Mouse (Mus musculus): ENCODE results near the gene Plekhh3.
"Not testable (repeated sequence)": the region's sequence is repeated elsewhere in the genome, so short reads cannot be mapped to it uniquely, and the experiment has no call there.

The Plekhh3 gene

DNA sequence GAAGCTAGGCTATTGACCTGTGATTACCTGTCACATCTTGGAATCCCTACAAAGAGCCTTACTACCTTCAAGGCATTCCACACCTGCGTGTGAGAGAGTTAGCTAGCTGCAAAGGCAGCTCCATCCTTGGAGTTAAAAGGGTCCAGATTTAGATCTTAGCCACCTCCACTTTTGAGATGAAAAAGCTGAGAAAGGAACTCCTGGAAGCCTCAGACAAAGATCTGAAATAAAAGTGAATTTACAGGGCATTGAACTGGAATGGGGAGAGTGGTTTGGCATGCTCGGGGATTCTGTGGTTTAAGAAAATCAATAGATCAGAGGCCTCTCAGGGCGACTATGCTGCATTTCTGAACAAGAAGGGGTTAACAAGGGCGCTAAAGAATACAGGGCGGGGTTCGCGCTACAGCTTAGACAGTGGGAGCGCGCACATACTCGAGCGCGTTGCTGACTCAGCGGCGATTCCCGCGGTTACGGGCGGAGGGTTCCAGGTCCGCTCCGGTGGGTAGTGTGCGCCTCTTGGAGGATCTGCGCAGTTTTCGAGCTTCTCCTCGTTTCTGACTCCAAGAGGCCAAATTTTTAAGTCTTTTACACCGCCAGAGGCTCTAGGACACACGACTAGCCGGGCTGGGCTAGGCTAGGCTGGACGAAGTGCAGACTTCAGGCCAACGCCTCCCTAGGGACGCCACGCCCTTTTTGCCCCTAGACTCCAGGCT lies 726 bp upstream of the Plekhh3 start:
- no peak for DNase-seq (ENCODE audit: low read depth in 2 of 2, low spot score in 2 of 2)

DNA sequence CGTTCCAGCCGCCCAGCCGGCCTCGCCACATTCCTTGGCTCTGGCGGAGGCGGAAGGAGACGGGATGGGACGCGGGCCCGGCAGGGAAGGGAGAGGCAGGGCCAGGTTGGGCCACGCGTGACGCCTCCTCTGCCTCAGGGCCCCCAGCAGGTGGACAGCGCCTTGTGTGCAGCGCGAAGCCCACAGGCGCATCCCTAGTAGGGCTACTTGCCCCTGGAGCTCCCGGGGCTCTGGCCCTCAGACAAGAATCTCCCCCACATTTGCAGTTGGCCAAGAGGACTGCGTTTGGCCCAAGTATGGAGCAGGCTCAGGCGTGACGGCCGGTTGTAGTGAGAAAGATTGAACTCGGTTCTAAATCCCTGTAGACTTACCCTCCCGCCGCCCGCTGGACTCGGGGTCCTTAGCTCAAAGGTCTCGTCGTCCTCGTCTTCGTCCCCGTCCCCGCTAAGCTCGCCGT lies 769 bp downstream of the Plekhh3 start, which contains the start of gene Cntnap1:
Gene Cntnap1 (plus strand): TSS at position 170 of the 457 bp plus-strand sequence.
- no peak for DNase-seq (ENCODE audit: low read depth in 2 of 2, low spot score in 2 of 2)

DNA sequence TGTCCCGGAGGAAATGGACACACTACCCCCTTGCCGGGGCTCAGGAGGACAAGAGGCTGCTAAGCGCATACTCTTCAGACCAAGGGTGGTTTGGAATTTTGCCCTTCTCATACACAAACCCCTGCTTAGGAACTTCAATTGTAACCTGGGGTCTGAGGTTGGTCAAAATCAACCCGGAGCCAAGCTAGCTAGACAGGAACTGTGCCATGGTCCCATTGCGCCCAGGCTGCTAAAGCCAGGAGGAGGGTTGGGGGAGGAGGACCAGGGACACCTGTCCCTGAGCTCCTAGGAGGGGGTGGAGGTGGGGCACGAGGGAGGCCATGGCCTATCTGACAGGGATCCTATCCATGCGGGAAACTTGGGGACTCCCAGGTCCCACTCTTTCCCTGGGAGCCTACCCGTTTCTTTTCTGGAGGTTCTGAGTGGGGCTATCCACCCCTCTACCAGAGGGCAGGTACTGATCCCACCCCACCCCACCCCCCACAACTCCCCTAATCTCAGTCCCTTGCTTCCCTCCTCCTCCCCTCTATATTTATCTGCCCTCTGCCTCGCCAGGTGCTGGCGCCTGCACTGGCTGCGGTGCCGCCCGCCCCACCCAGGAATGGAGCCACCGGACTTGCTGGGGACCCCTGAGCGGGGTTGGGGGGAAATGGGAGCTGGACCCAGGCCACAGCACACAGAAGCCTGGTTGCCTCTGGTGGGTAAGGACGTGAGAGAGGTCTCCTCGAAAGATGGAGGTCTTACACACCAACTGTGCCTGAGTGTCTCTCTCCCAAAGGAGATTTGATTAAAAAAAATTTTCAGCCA lies 1.6 kb downstream of the Plekhh3 start:
- DNase-seq (ENCODE audit: low read depth in 2 of 2, low spot score in 2 of 2) = no peak

DNA sequence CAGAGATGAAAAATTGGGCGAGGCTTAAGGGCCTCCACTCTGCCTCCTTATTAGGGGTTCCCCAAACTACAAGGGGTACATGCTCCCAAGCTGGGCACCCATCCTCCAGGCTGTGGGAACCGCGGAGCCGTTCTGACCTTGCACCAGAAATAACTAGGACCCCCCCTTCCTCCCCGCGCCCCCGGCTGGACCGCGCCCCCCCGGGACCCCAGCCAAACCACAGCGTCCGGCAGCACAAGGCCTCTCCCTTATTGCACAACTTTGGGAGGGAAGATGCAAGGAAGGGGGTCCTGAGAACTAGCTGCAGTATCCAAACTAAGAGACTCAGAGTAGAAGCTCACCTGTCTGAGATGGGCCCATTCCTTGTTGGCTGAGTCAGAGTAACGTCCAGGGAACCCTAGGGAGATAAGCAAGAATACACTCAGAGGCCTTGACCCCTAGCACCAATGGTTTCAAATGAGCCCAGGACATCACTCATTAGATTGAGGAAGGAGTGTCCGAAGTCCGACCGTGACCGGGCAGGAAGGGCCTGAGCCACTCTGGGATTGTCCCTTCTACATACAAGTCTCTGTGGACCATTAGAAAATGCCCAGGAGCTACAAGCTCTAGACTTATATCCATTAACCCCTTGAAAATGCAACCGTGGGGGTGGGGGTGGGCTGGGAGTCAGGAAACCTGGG lies 2.7 kb downstream of the Plekhh3 start:
- DNase-seq (ENCODE audit: low read depth in 2 of 2, low spot score in 2 of 2) = no peak

DNA sequence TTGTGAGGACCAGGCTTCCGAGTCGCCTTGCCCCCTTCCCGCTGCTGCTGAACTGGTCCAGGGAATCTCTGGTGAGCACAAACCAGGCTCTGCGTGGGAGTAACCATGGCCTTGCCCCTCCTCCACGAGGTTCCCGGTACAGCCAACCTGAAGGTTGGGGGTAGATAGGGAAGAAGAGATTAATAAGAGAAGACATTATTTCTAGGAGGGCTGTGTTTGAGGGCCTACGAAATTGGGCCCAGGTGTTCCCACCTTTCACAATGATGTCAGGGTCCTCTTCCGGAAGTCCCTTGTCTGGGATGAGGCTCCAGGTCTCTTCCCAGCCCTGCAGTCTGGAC lies 3.2 kb downstream of the Plekhh3 start:
- DNase-seq (ENCODE audit: low read depth in 2 of 2, low spot score in 2 of 2) = no peak

DNA sequence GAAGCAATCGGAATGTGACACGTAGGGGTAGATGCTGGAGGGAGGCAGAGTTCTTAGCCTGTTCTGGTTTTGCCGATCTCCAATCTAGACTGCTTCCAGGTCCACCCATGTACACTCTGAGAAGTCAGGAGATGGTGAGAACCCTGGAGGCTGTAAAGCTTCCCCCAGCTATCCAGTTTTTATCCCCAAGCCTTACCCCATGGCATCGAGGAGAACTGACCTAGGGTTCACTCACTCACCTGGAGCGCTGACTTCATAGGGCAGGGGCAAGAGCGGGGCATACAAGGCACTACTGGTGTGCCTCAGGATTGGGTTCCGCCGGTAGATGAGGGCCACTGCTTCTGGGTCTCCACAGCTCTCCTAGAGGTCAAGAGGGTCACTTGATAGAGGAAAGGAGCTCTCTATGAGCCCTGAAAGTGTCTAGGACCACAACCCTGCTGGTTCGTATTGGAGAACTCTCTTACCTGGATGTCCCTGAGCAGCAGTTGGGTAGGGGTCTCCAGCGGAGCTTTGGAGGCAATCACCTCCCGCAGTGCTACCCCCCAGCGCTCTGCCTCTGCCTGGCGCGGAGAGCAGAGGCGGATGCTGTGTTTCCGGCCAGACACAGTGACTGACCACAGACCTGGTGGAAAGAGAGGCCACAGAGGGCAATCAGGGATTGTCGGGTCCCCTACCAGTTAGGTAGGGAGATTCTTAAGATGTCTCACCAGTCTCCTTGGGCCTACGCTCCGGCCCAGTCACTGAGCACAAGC lies 3.8 kb downstream of the Plekhh3 start:
- no peak for DNase-seq (ENCODE audit: low read depth in 2 of 2, low spot score in 2 of 2)

DNA sequence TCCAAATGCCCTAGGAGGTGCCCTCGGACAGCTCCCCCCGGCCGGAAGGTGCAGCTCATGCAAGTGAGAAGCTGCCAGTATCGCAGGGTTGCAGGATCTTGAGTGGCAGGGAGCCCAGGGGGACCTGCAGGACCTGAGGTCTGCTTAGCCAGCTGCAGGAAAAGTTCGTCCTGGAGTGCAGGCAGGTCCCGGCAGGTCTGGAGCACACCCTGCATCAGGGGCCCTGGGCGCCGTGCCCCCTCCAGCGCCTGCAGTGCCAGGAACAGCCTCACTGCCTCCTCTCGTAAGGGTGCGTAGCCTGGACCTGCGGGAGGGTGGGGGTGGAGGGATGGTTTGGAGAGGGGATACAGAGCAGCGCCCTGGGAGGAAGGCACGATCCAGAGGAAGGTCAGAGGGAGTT lies 4.8 kb downstream of the Plekhh3 start:
- DNase-seq (ENCODE audit: low read depth in 2 of 2, low spot score in 2 of 2) = no peak

DNA sequence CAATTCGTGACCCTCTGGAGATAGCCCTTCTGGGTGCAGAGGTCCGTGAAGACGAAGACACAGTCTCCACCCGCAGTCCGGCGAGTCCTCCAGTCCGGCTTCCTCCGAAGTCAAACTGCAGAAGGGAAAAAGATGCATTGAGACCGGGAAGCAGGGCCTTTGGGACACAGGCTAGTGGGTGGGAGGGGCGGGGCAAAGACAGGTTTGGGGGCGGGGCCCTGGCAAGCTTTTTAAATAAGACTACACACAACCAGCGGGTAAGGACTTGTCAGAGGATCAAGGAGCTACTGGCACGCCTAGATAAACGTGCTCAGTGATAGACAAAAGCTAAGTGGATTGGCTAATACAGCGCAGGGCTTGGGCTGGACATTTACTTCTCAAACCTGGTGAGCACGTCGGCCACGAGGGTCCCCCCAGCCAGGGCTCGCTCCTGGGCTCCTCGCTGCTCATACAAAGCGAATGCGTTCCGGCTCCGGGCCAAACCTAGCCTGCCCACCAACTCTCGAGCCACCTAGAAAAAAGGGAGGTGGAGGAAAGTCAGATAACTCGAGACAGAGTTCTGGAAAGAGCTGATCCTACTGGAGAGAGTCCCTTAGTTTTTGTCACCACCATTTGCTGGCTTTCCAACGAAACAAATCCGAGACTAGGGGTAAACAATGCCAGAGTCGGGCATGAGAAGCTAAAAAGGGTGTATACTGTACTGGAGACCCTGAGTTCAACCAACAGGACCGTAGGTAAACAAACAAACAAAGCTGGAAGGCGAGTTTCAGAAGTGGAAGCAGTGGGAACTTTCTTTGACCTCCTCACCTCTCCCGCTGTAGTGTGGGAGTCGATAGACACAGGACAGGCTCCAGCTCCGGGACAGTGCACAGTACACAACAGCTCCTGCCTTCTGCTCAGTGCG lies 6.2 kb downstream of the Plekhh3 start:
- DNase-seq (ENCODE audit: low read depth in 2 of 2, low spot score in 2 of 2) = no peak

DNA sequence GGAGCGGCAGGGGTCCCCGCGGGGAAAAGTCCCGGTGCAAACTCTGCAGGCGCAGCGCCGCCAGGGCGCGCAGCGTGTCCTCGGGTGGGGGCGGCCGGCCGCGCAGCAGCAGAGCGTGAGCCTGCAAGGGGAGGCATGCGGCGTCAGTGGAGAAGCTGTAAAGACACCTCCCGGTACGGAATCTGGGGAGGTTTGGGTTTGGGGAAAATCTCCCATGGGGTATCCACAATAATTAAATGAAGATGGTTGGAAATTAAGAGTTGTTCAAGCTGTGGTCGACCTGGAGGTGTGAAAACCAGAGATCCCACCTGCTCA lies 6.8 kb downstream of the Plekhh3 start:
- DNase-seq (ENCODE audit: low read depth in 2 of 2, low spot score in 2 of 2) = no peak

DNA sequence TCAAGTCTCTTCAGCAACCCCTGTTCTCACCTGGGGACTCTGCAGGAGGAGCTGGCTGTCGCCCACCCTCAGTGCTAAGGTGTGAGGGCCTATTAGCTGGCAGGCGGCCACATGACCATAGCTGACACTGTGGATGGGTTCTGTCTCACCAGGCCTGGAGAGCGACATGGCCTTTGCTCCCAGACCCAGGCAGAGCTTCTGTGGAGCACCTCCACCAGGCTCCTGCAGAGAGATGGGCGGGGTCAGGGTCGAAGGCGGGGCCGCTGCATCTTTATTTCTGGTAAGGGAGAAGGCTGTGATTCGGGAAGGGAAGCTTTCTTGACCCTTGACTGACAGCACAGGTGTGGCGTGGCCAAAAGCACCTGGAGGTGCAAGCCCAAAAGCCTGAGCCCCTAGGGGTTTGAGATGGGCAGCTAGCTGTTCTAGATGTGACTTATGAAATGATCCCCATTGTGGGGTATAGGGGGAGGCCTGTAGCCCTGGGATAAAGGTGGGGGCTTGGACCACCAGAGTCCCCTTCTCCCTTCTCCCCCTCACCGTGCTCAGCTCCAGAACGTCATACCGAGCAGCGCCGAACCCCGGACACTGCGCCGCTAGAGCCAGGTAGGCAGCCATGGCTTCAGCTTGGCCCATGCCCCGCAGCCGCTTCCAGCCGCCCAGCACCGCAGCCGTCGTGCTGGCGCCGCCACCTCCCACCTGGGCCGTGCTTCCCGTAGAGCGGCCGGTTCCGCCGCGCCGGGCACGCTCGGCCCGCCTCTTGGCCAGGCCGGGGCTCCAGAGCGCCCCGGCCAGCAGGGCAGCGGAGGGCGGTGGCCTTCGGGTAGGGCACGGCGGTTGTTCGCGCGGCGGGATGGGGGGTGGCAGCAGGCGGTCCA lies 7.4 kb downstream of the Plekhh3 start:
- DNase-seq (ENCODE audit: low read depth in 2 of 2, low spot score in 2 of 2) = no peak

DNA sequence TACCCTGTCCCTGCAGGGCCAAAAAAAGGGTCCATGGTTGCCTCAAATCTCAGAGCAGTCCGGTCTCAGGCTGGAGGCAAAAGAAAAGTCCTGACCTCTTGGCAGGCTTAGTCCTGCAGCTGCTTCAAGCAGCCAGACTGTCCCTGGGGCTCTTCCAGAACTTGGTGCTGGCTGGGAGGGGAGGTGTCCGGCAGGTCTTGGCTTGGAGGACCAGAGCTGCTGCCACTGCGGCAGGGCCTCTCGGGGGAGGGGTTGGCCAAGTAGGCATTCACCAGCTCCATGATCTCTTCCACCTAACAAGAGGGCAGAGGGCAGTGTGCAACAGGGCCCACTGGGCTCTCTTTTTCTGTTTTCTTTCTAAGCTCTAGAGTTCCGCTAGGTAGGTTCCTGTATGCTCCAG lies 8.4 kb downstream of the Plekhh3 start:
- no peak for DNase-seq (ENCODE audit: low read depth in 2 of 2, low spot score in 2 of 2)

DNA sequence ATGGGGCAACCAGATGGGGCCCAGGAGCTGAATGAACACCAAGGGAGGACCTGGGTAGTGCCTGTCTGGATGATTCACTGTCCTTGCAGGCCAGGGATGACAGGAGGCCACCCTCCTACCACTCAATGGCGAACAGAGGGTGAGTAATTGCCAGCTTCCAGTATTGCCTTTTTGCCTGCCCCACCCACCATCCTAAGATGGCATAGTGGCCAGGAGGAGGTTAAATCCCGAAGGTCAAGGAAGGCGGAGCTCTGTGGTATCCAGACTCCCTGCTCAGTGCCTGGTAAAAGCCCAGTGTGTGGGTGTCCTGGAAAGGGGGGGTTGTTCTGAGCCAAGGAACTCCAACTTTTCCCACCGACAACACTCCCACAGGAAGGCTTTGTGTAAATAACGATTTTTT lies 8.8 kb downstream of the Plekhh3 start:
- DNase-seq (ENCODE audit: low read depth in 2 of 2, low spot score in 2 of 2) = no peak

DNA sequence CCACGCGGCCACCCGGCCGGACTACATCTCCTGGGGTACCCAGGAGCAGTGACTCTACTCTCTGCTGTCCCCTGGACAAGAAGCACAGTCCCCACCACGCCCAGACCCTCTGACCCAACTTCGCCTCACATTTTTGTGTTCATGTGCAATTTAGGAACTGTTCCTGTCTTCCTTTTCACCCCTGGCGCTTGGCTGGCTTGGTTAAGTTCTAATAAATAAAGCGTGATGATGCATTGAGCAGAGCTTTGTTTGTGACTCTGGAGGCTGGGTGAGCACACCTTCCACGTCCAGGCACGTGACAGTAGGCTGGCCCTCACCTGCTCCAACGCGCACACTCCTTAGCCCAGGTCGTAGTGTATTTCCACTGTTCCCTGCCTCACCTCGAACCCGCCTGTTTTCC lies 9.6 kb downstream of the Plekhh3 start:
- no peak for DNase-seq (ENCODE audit: low read depth in 2 of 2, low spot score in 2 of 2)

DNA sequence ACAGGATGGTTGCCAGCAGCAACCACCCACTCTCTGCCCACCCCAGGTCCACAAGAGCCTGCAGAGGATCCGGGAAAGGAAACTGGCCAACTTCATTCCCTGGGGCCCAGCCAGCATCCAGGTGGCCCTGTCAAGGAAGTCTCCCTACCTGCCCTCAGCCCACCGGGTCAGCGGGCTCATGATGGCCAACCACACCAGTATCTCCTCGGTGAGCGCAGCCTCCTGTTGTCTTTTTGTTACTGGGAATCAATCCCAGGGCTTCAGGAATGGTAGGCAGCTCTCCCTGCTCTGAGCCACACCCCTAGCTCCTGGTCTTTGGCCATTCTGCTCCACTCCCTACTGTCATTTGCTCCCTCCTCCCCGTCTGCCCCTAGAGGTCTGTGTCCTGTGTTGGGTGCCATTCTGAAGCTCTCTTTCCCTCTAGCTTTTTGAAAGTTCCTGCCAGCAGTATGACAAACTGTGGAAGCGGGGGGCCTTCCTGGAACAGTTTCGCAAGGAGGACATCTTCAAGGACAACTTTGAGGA lies 10.1 kb downstream of the Plekhh3 start:
- not testable (repeated sequence) for DNase-seq (ENCODE audit: low read depth in 2 of 2, low spot score in 2 of 2)

DNA sequence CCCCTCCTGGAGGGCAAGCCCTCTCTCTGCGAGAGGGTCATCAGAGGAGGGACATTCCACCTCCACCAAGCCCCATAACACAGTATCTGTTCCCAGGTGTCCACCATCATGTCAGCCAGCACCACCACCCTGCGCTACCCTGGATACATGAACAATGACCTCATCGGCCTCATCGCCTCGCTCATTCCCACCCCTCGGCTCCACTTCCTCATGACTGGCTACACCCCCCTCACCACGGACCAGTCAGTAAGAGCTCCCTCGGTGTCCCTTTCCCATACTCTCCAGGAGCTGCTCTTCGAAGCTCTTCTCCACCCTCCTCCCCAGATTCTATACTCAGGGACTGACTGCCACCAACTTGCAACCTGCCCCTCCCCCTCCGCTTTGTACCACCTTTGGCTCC lies 11.0 kb downstream of the Plekhh3 start:
- DNase-seq (ENCODE audit: low read depth in 2 of 2, low spot score in 2 of 2) = not testable (repeated sequence)

DNA sequence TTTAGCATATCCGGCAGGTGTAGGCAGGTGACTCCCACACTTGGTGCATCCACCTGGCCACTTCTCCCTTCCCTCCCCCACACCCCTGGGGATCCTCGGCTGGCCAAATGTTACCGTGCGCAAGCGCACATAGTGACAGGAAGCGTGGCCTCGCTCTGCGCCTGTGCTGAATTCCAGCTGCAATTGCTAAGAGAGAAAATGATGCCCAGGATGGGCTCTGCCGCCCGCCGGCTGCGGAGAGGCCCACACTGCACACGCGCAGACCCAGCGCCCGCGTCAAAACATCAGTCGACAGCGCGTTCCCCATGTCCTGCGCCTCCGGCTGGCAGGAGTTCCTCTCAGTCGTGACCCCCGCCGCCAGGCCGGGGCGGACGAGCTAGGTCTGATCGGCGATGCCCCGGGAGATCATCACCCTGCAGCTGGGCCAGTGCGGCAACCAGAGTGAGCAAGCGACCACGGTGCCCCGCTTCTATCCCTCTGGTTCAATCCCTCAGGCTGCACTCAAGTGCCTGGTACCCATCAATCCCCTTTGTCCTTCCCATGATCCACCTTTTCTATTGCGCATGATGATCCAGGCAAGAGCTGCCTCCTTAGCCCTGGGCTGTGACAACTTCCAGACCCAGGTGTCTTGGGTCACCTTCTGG lies 15.3 kb downstream of the Plekhh3 start, which contains the start of gene Tubg2:
Gene Tubg2 (plus strand): TSS at position 180 of the 644 bp plus-strand sequence.
- peak; percentile 35 to 42 for DNase-seq (ENCODE audit: low read depth in 2 of 2, low spot score in 2 of 2)

DNA sequence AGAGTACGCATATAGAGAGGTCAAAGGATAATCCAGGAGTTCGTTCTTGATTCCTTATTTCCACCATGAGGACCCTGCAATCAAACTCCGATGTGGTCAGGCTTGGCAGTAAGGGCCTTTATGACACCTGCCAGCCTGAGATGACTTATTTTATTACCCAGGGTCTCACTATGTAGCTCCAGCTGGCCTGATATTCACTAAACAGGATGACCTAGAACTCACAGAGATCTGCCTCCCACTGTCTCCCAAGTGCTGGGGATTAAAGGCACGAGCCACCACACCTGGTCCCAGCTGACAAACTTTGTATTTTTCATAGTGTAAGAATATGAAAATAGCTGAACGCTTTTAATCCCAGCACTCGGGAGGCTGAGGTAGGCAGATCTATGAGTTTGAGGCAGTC lies 16.0 kb downstream of the Plekhh3 start:
- DNase-seq (ENCODE audit: low read depth in 2 of 2, low spot score in 2 of 2) = no peak

DNA sequence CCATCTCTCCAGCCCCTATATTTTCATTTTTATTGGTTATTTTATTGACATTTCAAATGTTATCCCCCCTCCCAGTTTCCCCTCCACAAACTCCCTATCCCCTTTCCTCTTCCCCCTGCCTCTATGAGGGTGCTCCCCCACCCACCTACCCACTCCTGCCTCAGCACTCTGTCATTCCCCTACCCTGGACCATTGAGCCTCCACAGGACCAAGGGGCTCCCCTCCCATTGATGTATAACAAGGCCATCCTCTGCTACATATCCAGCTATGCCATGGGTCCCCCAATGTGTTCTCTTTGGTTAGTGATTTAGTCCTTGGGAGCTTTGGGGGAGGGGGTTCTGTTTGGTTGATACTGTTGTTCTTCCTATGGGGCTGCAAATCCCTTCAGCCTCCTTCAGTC lies 16.5 kb downstream of the Plekhh3 start:
- DNase-seq (ENCODE audit: low read depth in 2 of 2, low spot score in 2 of 2) = no peak

DNA sequence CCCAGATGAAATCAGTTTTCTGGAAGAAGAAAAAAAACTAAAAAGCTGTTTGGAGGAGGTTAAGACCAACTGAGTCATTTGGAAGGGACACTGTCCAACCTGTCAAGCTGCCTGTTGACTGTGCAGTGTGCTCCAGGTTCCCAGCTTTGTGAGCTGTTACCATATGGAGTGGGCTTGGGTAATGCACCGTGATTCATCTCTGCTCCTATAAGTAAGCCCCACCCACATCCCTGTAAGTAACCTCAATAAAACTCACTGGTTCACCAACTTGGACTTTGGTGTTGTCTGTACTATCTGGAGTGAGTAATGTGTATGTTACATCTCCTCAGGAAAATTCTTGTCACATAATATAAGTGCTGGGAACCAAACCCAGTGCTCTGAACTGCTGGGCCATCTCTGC lies 18.3 kb downstream of the Plekhh3 start:
- no peak for DNase-seq (ENCODE audit: low read depth in 2 of 2, low spot score in 2 of 2)
